Mouse (Mus musculus) neural tube, embryonic 10.5 days (tissue): ENCODE data around the gene Tango6.
A peak's percentile ranks its signal among the peaks of the same experiment; 100 is the strongest.

Experiments used
- DNase-seq: peaks from one replicate; pipeline ENCODE4 v3.0.0-alpha.2; 2017; ENCODE audit warnings: low spot score; ENCODE audit errors: extremely low spot score

The Tango6 gene

DNA sequence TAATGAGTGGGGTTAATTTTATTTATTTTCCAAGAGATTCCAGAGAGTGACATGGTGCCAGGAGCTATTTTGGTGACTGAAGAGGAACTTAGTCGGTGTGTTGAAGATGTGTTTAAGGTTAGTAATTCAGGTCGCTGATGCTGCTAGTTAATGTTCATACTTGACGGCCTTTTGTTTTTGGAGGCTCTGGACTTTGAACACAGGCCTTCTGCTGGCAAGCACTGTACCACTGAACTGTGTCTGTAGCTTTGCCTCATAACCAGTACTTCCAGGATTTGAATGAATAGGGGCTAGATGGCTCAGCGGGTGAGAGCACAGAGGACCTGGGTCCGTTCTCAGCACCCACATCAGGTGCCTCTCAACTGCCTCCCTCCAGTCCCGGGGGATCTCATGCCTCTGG lies 17.3 kb downstream of the Tango6 start:
- no peak for DNase-seq

GRCm38 (mm10) chr8:106701360-106701759 lies 18.5 kb downstream of the Tango6 start:
- DNase-seq, result no peak

- DNase-seq, result no peak
Observed at GRCm38 (mm10) chr8:106704199-106704900, 21.5 kb downstream of the Tango6 start.

DNA sequence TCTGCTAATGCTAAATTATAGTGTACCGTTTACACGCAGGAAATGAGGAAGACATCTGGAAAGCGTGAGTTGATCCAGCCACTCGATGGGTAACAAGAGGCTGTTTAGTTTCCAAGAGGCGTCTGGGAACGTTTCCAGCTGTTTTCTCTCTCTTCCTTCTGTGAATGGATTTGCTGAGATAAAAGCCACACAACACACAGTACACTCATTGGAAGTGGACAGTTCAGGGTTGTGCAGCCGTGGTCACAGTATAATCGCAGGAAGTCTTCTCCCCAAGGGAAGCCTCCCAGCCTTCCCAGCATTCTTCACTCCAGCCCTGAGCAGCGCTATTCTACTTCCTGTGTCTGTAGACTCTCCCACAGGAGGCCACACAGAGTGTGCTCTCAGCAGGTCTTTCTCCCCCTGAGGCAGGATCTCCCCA lies 22.0 kb downstream of the Tango6 start:
- DNase-seq, result peak; percentile 19

DNA sequence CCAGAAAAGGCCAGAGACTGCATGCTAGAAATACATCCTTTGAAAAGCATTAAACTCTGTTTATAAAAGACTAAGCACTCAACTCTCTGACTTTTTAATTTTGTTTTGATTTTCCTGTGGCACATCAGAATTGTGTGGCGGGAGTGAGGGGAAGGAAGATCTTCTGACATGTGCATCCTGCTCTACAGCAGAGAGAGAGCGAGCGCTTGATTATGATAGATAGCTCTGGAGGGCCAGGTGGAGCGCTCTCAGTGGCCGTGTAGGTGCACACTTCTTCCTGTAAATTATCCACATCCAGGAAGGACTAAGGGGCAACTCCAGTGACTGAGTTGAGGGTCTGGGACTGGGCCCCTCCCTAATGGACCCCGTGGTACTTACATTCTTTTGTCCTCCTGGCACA lies 23.3 kb downstream of the Tango6 start:
- DNase-seq, result no peak

DNA sequence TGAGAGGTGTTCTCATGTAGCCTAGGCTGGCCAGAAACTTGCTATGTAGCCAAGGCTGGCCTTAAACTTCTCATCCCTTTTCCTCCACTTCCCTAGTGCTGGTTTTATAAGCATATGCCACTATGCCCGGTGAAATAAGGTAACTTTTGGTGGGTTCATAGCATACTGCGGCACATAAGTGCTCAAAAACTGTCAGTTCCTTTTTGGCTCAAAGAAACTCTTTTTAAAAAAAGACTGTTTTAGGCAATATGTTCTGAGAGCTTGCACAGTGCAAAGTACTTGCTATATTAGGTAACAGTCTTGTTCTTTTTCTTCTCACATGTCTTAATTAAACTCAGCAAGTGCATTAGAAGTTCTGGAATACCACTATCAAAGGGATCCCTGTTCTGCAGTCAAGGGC lies 27.1 kb downstream of the Tango6 start:
- DNase-seq, result no peak

- DNase-seq, result no peak
Observed at GRCm38 (mm10) chr8:106712487-106712886, 29.6 kb downstream of the Tango6 start.

- no peak for DNase-seq
Observed at GRCm38 (mm10) chr8:106714297-106714696, 31.4 kb downstream of the Tango6 start.

- DNase-seq, result peak; percentile 64
Observed at GRCm38 (mm10) chr8:106718091-106718500, 35.2 kb downstream of the Tango6 start.

GRCm38 (mm10) chr8:106720921-106721320 lies 38.1 kb downstream of the Tango6 start:
- DNase-seq, result no peak

- no peak for DNase-seq
Observed at GRCm38 (mm10) chr8:106722453-106722852, 39.6 kb downstream of the Tango6 start.

DNA sequence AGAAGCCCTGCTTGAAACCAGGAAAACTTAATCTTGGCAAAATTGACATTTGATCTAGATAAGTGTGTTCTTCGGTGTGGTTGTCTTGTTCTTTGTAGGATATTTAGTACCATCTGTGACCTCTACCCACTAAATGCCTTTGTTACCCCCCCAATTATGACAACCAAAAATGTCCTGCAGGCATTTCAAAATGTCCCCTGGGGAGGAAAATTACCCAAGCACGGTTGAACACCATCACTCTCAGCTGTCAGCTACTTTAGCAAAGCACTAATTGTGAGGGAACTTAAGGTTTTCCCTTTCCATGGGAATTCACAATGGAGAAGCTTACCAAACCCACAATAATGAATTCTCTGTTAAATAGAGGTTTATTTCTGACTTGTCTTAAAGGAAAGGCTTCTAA lies 41.1 kb downstream of the Tango6 start:
- no peak for DNase-seq

GRCm38 (mm10) chr8:106726551-106726950 lies 43.7 kb downstream of the Tango6 start:
- no peak for DNase-seq

GRCm38 (mm10) chr8:106727241-106727835 lies 44.5 kb downstream of the Tango6 start:
- DNase-seq, result peak; percentile 50

DNA sequence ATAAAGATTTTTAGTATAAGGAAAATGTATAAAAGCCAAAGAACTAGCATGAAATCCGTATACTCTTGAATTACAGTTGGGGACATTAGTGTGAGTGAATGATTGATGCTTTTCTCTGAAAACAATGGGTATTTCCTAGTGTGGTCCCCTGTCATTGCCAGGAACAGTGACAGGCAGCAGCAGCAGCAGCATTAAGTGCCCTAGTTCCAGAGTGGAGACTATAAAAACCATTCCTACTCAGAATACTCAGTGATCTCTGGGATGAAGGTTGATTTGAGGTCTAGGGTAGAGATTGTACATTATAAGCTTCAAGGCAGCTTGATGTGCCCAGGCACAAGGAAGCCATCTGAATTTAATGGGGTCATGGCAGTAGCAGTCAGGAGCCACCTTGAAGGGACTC lies 45.0 kb downstream of the Tango6 start:
- no peak for DNase-seq

- no peak for DNase-seq
Observed at GRCm38 (mm10) chr8:106732921-106733320, 50.1 kb downstream of the Tango6 start.

DNA sequence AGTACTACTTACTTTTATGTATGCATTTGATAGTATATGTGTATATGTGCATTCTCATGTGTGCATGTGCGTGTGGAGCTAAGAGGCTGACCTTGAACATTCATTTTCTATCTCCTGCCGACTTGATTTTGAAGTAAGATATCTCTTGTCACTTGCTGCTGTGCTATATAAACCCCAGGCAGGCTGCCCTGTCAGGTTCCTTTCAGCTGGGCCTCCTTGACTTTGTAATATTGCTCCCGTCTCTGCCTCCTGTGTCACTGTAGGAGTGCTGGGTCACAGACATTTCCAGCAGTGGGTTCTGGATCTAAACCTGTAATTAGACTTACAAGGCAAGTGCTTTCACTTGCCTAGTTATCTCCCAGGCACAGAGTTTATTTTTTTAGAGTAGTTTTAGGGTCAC lies 50.8 kb downstream of the Tango6 start:
- DNase-seq, result no peak

GRCm38 (mm10) chr8:106734222-106734621 lies 51.4 kb downstream of the Tango6 start:
- peak; percentile 17 for DNase-seq

GRCm38 (mm10) chr8:106736861-106737662 lies 54.2 kb downstream of the Tango6 start:
- DNase-seq, result no peak

GRCm38 (mm10) chr8:106737846-106738245 lies 55.0 kb downstream of the Tango6 start:
- DNase-seq, result no peak

DNA sequence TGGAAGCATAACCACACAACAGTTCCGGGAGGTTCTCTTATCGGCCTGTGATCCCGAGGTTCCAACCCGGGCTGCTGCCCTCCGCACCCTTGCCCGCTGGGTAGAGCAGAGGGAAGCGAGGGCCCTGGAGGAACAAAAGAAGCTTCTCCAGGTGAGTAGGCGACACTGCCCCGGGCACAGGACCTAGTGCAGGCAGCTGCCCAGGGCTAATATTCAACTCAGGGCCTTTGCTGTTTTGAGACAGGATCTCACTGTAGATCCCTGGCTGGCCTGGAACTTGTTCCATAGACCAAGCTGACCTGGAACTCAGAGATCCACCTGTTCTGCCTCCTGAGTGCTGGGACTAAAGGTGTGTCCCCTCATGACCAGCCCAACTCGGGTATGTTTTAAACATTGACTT lies 59.5 kb downstream of the Tango6 start:
- DNase-seq, result no peak

- no peak for DNase-seq
Observed at GRCm38 (mm10) chr8:106743361-106743760, 60.5 kb downstream of the Tango6 start.
